13 mouse cellular contexts compared by ENCODE assay signal in genomic region chr11:25853032-25853431, GRCm38 (mm10).
DNase-seq lines count a peak whose midpoint lies in the region; ATAC-seq and TF ChIP-seq lines count a peak whose summit lies in the region.
"Had no signal": no experiment of that assay in that cellular context is flagged by ENCODE, and none has a peak within 500 bp of the region (broad histone marks: within the 10 kb centered on the region; RNA-seq: fewer than 3 reads in every experiment).

No protein-coding gene starts in this region.

- ATAC-seq in forebrain, embryonic 13.5 days: peak; percentile 56
- ATAC-seq in midbrain, postnatal 0 days (ENCODE audit: low FRiP score): no peak

- WGBS in forebrain, embryonic 13.5 days: 8% methylated on average over 5 of the region's 5 CpGs
- WGBS in midbrain, postnatal 0 days: 29% methylated on average over 5 of the region's 5 CpGs

- no peak for TF ChIP-seq CTCF in midbrain, postnatal 0 days (IDR thresholded peaks at IDR 0.05)

- no peak overlapping the region for H3K4me2 ChIP-seq in forebrain, embryonic 13.5 days
- no peak overlapping the region for H3K4me2 ChIP-seq in midbrain, postnatal 0 days (ENCODE audit: low read depth, low read length, poor library complexity, severe bottlenecking)
- H3K4me2 ChIP-seq: embryonic facial prominence, embryonic 12.5 days had no signal

- no peaks in the 10 kb centered on the region for H3K9me3 ChIP-seq in forebrain, embryonic 13.5 days (replicated peaks)
- H3K9me3 ChIP-seq in midbrain, postnatal 0 days (ENCODE audit: low read length): no peaks in the 10 kb centered on the region
- H3K9me3 ChIP-seq: embryonic facial prominence, embryonic 12.5 days had no signal

- H3K27ac ChIP-seq in forebrain, embryonic 13.5 days: peak overlapping the region; percentile 61
- H3K27ac ChIP-seq in midbrain, postnatal 0 days (ENCODE audit: low read depth, low read length): peak overlapping the region; percentile 39
- H3K27ac ChIP-seq: embryonic facial prominence, embryonic 12.5 days; liver, embryonic 14.5 days had no signal

- no peaks in the 10 kb centered on the region for H3K27me3 ChIP-seq in forebrain, embryonic 13.5 days
- H3K27me3 ChIP-seq in midbrain, postnatal 0 days (ENCODE audit: insufficient read depth, low read length): no peaks in the 10 kb centered on the region
- H3K27me3 ChIP-seq: embryonic facial prominence, embryonic 12.5 days had no signal

- no peaks in the 10 kb centered on the region for H3K36me3 ChIP-seq in forebrain, embryonic 13.5 days (ENCODE audit: poor library complexity, severe bottlenecking)
- no peaks in the 10 kb centered on the region for H3K36me3 ChIP-seq in midbrain, postnatal 0 days (ENCODE audit: insufficient read depth, low read length)
- H3K36me3 ChIP-seq: embryonic facial prominence, embryonic 12.5 days had no signal

- no peak overlapping the region for H3K4me3 ChIP-seq in forebrain, embryonic 13.5 days
- no peak overlapping the region for H3K4me3 ChIP-seq in midbrain, postnatal 0 days (ENCODE audit: low read depth, low read length)
- H3K4me3 ChIP-seq: embryonic facial prominence, embryonic 12.5 days; myocyte had no signal

- peak overlapping the region; percentile 30; the same call in 1 of the 2 replicates for H3K9ac ChIP-seq in forebrain, embryonic 13.5 days
- H3K9ac ChIP-seq in midbrain, postnatal 0 days (replicated peaks; ENCODE audit: low read length, poor library complexity, severe bottlenecking): no peak overlapping the region
- H3K9ac ChIP-seq: embryonic facial prominence, embryonic 12.5 days; liver, embryonic 14.5 days had no signal

- peak; percentile 17 for DNase-seq in embryo, embryonic 9.5 days (ENCODE audit: extremely low spot score)
- DNase-seq in embryo, embryonic 10 days (ENCODE audit: low spot score): no peak
- peak; percentile 34 to 44 for DNase-seq in layer of hippocampus, adult 8-10 months (ENCODE audit: low spot score in 2 of 2)
- DNase-seq in midbrain, postnatal 0 days (ENCODE audit: low spot score): no peak
- DNase-seq in kidney, postnatal 10 days: no peak
- no peak for DNase-seq in thymus, postnatal 14 days
- no peak for DNase-seq in heart, adult 18-20 months
- DNase-seq: cerebellum, adult 2 months; heart, postnatal 14 days had no signal

- H3K4me1 ChIP-seq in forebrain, embryonic 13.5 days: peaks cover 47% of the 10 kb centered on the region
- H3K4me1 ChIP-seq in midbrain, postnatal 0 days (ENCODE audit: insufficient read depth, low read length): 0 out of 2 replicates have a peak, but pooled peaks cover 7% of the 10 kb centered on the region

Comparison
In these comparisons a context has a peak if more than half of its experiments do, and no peak if none do; other contexts are left out.
1. DNase-seq: peak in embryo, embryonic 9.5 days (single experiment) and layer of hippocampus, adult 8-10 months (2 of 2); none in embryo, embryonic 10 days (single experiment), midbrain, postnatal 0 days (single experiment), kidney, postnatal 10 days (single experiment), thymus, postnatal 14 days (single experiment) and heart, adult 18-20 months (0 of 2).